Mouse (Mus musculus) kidney, embryonic 15.5 days (tissue): ENCODE measurements around the gene Arrdc5. TPM values are rescaled to one million over a fixed set of nuclear protein-coding genes. Genes with fewer than 3 reads are reported as not detected.

ENCODE experiments used
- ATAC-seq: fragments of 200-750 bp; cut with Nextera tagmentation; replicated peaks from 2 replicates; pipeline ENCODE4 v1.8.0; 2017; ENCODE audit warnings: moderate TSS enrichment; ENCODE audit not compliant: low FRiP score
- H3K27ac ChIP-seq: fragments of 300-500 bp; sonication (generic); 2 replicates; pipeline ENCODE4 v1.5.1; 2015; ENCODE audit warnings: mild to moderate bottlenecking, inconsistent platforms
- H3K27me3 ChIP-seq: fragments of 300-500 bp; sonication (generic); 2 replicates; pipeline ENCODE4 v1.6.1; 2015; ENCODE audit warnings: inconsistent platforms
- H3K36me3 ChIP-seq: fragments of 300-500 bp; sonication (generic); 2 replicates; pipeline ENCODE4 v1.6.1; 2015; ENCODE audit warnings: inconsistent platforms
- H3K4me1 ChIP-seq: fragments of 300-500 bp; sonication (generic); 2 replicates; pipeline ENCODE4 v1.6.1; 2015; ENCODE audit warnings: inconsistent platforms
- H3K4me2 ChIP-seq: fragments of 300-500 bp; sonication (generic); 2 replicates; pipeline ENCODE4 v1.6.1; 2015; ENCODE audit warnings: moderate library complexity, mild to moderate bottlenecking, inconsistent platforms
- H3K4me3 ChIP-seq: fragments of 300-500 bp; sonication (generic); replicated peaks from 2 replicates; pipeline ENCODE4 v1.5.1; 2015; ENCODE audit warnings: mild to moderate bottlenecking, inconsistent platforms
- H3K9ac ChIP-seq: fragments of 300-500 bp; sonication (generic); 2 replicates; pipeline ENCODE4 v1.6.1; 2015; ENCODE audit warnings: mild to moderate bottlenecking, inconsistent platforms
- H3K9me3 ChIP-seq: fragments of 300-500 bp; sonication (generic); replicated peaks from 2 replicates; pipeline ENCODE4 v1.6.1; 2016; ENCODE audit warnings: inconsistent platforms
- WGBS: fragments of 180-500 bp; shearing (Covaris S2); methylation state at CpG from one replicate; pipeline ENCODE4 v1.1.7; 2015; ENCODE audit warnings: mixed read lengths; 5-methylcytosine and 5-hydroxymethylcytosine counted together
- polyA plus RNA-seq: library from polyadenylated mRNA; unstranded; fragments of >200 nt; fragmentation: Nextera tagmentation; extraction: Ambion mirVana; gene quantifications from 2 replicates; pipeline ENCODE4 v1.2.1, GENCODE M21; 2015

The Arrdc5 gene
- polyA plus RNA-seq, 1 experiment from 2014 or later, result not detected

DNA sequence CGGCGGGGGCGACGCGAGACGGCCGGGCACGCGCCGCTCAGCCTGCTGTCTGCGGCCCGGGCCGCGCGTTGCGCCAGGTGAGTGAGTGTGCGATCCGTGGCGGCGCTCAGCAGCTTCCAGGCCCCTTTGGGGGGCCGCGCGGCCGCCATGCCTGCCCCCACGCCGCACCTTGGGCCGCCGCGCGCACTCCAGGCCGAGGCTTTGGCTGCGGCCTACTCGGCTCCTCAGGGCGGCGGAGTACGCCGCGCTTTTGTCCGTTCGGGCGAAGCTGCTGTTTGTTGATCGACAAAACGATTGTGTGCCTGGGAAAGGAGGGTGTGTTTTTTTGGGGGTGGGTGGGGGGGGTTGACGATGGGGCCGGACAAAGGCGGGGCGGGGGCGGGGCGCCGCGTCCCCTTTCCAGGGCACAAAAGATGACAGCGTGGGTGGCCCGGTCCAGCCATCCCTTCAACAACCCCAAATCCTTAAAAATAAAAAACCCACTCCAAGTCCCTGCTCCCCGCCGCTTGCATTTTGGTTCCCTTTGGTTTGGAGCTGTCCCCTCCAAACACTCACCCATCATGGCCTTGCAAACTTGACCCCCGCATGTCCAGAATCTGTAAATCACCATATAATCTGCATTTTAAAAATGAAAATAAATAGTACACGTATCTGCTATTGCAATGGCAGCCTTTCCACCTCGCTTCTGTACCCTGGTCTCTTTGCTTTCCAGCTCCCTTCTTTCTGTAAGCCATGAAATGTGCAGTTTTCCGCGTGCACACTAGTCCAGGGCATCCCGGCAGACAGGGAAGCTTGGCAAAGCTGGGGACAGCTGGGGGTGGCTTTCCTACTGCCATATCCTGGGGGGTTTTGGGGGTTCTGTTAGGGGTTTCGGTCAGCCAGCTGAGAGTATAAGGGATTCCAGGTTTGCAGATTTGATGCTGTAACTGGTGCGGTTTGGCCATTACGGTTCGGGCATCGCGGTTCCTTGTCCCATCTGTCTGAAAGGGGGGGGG, 26.4 kb upstream of the Arrdc5 start:
- peaks cover 27% of the 10 kb centered on the region for H3K36me3 ChIP-seq
- peak overlapping the region; percentile 96 for H3K4me3 ChIP-seq
- peak; percentile 52 for ATAC-seq
- H3K9me3 ChIP-seq, result no peaks in the 10 kb centered on the region
- peak overlapping the region; percentile 92 for H3K4me2 ChIP-seq
- WGBS, result 1% methylated on average over 67 of the region's 67 CpGs
- no peaks in the 10 kb centered on the region for H3K27me3 ChIP-seq
- peaks cover 43% of the 10 kb centered on the region for H3K4me1 ChIP-seq
- H3K9ac ChIP-seq, result peak overlapping the region; percentile 97
- H3K27ac ChIP-seq, result peak overlapping the region; percentile 96

DNA sequence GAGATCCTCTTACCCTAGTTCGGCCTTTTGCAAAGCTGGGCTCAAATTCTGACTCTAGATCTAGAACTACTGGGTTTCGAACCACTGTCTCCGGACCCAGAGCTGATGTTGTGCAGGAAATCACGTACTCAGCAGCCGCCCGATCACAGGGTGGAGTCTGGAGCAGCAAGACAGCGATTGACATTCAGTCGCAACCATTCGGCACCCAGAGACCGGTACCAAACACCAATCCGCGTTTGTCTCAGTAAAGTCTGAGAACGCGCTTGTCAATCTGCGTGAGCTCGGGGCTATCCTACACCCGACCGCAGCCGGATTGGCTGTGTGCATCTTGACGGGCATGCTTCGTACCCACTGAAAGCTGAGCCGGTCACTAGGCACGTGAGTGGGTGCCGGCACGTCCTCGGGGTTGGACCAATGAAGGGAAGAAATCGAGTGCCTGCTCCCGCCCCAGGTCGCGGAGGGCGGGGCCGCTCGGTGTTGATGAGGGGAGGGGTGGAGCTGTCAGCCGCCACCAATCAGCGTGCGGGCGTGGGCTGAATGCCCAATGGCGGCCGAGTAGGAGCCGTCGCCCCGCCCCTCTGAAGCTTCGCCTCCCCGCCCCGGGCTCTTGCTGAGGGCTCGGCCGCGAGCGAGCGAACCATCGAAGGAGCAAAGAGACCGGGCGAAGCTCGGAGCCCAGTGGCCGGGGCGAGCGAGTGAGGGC, 25.5 kb upstream of the Arrdc5 start, which contains the start of gene Kdm4b:
Kdm4b (plus strand) TSS at position 613 of the 703 bp plus-strand sequence.
- Histone ChIP-seq H3K27me3 (no peaks in the 10 kb centered on the region), H3K4me2 (peak within 1 kb of the TSS; percentile 92), H3K9ac (peak within 1 kb of the TSS; percentile 97), H3K36me3 (peaks cover 36% of the 10 kb centered on the region), H3K4me3 (peak within 1 kb of the TSS; percentile 96), H3K4me1 (peaks cover 43% of the 10 kb centered on the region), H3K27ac (peak within 1 kb of the TSS; percentile 96), H3K9me3 (no peaks in the 10 kb centered on the region)
- peak; percentile 100 for ATAC-seq
- WGBS, result under 1% methylated on average over 57 of the region's 57 CpGs

DNA sequence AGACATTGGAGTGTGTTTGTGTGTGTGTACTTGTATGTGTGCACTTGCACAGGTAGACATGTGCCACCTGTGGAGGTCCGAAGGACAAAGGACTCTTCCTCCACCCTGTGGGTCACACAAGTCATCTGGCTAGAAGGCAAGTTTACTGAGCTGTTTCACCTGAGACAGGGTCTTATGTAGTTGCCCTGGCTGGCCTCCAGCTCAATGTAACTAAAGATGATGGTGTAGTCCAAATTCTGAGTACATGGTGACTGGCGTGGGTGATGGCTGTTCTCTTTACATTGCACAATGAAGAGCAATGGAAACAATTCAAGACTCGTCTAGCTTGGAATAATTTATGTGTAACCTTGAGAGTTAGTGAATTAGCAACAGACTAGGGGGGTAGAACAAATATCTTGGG, 24.3 kb upstream of the Arrdc5 start:
- no peak for ATAC-seq
- peak overlapping the region; percentile 87; the same call in 1 of the 2 replicates for H3K27ac ChIP-seq

DNA sequence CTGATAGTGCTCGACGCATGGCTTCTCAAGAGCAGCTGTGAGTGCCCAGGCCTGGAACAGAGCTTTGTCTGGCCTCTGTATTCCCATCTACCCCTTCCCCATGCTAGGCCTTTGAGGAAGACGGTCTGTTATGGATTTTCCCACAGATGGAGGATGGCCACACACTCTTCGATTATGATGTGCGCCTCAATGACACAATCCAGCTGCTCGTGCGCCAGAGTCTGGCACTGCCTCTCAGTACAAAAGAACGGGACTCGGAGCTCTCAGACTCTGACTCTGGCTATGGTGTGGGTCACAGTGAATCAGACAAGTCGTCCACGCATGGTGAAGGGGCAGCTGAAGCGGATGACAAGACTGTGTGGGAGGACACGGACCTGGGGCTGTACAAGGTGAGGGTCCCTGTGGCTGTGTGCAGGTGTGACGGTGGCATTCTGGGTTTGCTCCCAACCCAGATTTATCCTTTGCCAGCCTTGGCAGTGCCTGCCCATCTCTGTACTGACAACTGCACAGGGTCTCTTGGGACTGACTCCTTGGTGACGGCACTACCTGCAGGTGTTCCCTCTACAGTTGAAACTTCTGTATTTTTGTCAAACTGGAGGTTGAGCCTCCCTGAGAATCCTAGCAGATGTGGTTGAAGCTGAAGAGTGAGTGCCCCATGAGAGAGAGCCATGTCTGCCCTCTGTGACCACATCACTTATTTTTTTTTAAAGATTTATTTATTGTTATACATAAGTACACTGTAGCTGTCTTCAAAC, 9.3 kb upstream of the Arrdc5 start:
- peak overlapping the region; percentile 98; the same call in 1 of the 2 replicates for H3K27ac ChIP-seq
- no peaks in the 10 kb centered on the region for H3K9me3 ChIP-seq
- 0 out of 2 replicates have a peak overlapping the region, but pooled peaks have one; percentile 7 for H3K9ac ChIP-seq
- no peak overlapping the region for H3K4me2 ChIP-seq
- H3K4me1 ChIP-seq, result peaks cover 47% of the 10 kb centered on the region
- H3K36me3 ChIP-seq, result peaks cover 90% of the 10 kb centered on the region
- H3K27me3 ChIP-seq, result no peaks in the 10 kb centered on the region
- ATAC-seq, result no peak
- H3K4me3 ChIP-seq, result no peak overlapping the region
- WGBS, result 79% methylated on average over 15 of the region's 15 CpGs

More for the DNA sequence above, 24.3 kb upstream of the Arrdc5 start:
- no peaks in the 10 kb centered on the region for H3K9me3 ChIP-seq
- H3K4me3 ChIP-seq, result no peak overlapping the region
- no peak overlapping the region for H3K9ac ChIP-seq
- H3K4me2 ChIP-seq, result no peak overlapping the region
- H3K27me3 ChIP-seq, result no peaks in the 10 kb centered on the region
- peaks cover 37% of the 10 kb centered on the region for H3K4me1 ChIP-seq
- peaks cover 47% of the 10 kb centered on the region for H3K36me3 ChIP-seq
- 61% methylated on average over 3 of the region's 3 CpGs for WGBS

DNA sequence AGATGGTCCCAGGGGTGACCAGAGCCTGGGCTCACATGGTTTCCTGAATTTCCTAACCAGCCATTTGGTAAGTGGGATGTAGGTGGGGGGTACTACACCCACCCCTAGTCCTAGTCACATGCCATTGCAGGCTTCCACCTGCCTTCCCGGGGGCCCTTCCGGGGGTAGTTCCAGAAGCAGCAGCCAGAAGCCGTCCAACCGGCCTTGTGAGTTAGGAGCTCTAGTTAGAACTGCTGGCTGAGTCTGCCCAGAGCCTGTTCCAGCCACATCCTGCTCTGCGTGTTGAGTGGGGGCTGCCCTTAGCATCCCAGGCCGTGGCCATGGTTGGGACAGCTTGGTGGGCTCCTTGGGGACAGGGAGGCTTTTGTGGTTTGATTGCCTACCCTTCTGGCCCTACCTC, 8.0 kb upstream of the Arrdc5 start:
- no peaks in the 10 kb centered on the region for H3K27me3 ChIP-seq
- no peaks in the 10 kb centered on the region for H3K9me3 ChIP-seq
- H3K4me3 ChIP-seq, result peak overlapping the region; percentile 88; the same call in 1 of the 2 replicates
- no peak overlapping the region; the same call in 1 of the 2 replicates for H3K9ac ChIP-seq
- peaks cover 53% of the 10 kb centered on the region for H3K4me1 ChIP-seq
- 42% methylated on average over 6 of the region's 6 CpGs for WGBS
- ATAC-seq, result 0 out of 2 replicates have a peak, but pooled peaks have one; percentile 13
- peaks cover 77% of the 10 kb centered on the region for H3K36me3 ChIP-seq
- no peak overlapping the region for H3K4me2 ChIP-seq
- H3K27ac ChIP-seq, result peak overlapping the region; percentile 98

DNA sequence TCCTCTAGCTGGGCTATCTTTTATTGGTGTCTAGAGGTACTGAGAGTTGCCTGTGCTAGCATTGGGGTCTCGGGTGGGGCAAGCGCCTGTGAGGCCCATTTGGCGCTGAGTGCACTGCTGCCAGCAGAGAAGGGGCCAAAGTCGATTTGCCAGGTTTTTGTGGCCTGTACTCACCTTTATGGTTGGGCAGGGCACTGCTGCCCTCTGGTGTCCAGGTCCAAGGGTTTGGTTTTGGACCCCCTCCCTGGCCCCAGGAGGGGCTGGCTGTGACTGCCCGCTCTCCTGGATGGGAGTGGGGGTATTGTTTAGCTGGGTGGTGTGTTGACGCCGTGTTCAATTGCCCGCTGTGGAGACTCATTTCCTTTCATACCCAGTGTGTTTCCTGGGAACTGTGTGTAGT, 5.7 kb upstream of the Arrdc5 start:
- ATAC-seq, result no peak
- peak overlapping the region; percentile 99 for H3K4me2 ChIP-seq
- H3K36me3 ChIP-seq, result peaks cover 54% of the 10 kb centered on the region
- peak overlapping the region; percentile 88 for H3K4me3 ChIP-seq
- peak overlapping the region; percentile 98 for H3K27ac ChIP-seq
- no peaks in the 10 kb centered on the region for H3K9me3 ChIP-seq
- peaks cover 66% of the 10 kb centered on the region for H3K4me1 ChIP-seq
- no peaks in the 10 kb centered on the region for H3K27me3 ChIP-seq
- WGBS, result 38% methylated on average over 8 of the region's 8 CpGs
- peak overlapping the region; percentile 79 for H3K9ac ChIP-seq

DNA sequence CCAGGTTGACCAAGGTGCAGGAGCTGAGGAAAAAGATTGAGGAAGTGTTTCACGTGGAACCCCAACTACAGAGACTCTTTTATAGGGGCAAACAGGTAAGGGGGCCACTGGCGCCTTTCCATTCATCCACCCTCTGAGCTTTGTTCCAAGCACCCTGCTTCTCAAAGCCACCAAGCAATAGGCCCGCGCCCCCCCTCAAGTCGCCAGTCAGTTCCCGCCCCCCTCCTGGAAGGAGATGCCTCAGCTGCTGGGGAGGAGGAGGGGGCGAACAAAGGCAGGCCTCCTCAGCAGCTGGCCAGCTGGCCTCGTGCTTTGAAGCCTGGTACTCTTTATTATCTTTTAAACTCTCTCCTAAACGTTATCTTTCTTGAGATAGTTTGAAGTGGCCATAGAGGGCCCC, 5.1 kb upstream of the Arrdc5 start:
- Histone ChIP-seq H3K27me3 (no peaks in the 10 kb centered on the region), H3K4me2 (peak overlapping the region; percentile 99), H3K27ac (peak overlapping the region; percentile 98), H3K9ac (peak overlapping the region; percentile 79), H3K4me3 (peak overlapping the region; percentile 88), H3K36me3 (peaks cover 47% of the 10 kb centered on the region), H3K4me1 (peaks cover 66% of the 10 kb centered on the region), H3K9me3 (no peaks in the 10 kb centered on the region)
- ATAC-seq, result no peak
- WGBS, result 13% methylated on average over 9 of the region's 9 CpGs

DNA sequence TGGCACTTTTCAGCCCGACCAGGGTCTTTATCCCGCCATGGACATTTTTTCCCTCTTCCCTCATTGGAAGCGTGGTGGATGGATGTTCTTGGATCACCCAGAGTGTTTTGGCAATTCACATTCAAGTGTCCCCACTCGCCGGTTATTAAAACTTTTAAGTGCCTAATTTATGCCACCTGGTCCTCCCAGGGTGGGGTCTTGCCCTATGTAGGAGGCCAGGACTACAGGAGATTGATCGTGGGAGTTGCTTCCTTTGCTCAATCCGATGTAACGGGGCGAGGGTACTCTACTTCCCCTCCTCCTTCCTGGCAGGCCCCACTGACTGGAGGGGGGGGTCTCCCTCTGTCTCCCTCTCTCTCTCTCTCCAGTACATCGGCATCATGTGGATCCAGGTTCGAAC, 4.6 kb upstream of the Arrdc5 start:
- H3K4me2 ChIP-seq, result peak overlapping the region; percentile 99
- H3K27me3 ChIP-seq, result no peaks in the 10 kb centered on the region
- peaks cover 66% of the 10 kb centered on the region for H3K4me1 ChIP-seq
- H3K4me3 ChIP-seq, result peak overlapping the region; percentile 88
- H3K36me3 ChIP-seq, result peaks cover 43% of the 10 kb centered on the region
- H3K9ac ChIP-seq, result peak overlapping the region; percentile 79
- ATAC-seq, result no peak
- 3% methylated on average over 11 of the region's 11 CpGs for WGBS
- H3K27ac ChIP-seq, result peak overlapping the region; percentile 98
- H3K9me3 ChIP-seq, result no peaks in the 10 kb centered on the region

DNA sequence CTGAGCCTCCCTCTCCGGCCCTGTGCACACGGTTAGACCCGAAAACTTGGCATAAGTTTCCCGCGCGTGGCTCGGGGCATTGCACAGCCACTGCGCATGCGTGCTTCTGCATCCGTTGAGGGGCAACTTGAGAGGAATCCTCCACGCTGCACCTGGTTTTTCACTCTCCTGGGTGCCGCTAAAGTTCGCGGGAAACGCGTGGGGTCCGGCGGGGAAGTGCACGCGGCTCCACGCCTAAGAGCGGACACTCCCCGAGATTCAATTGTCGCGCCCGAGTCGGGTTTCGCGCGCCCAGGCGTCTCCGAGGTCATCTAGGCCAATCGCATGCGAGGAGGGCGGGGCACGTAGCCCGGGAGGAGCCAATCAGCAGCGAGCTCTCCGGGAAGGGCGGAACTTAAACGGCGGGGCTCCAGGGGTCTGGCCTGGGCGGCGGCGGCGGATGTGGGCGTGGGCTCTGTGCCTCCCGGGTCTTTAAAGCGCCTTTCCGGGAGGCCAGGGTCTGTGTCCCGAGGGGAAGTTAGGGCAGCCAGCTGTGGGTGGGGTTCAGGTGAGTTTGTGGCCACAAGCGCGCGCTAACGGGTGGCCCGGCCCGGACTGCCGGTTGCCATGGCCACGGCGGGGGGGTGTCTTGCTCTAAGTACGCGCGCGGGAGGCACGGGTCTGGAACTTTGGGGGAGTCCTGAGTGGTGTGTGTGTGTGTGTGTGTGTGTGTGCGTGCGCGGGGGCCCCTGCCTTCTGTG, 3.9 kb upstream of the Arrdc5 start:
- no peaks in the 10 kb centered on the region for H3K27me3 ChIP-seq
- no peaks in the 10 kb centered on the region for H3K9me3 ChIP-seq
- peaks cover 36% of the 10 kb centered on the region for H3K36me3 ChIP-seq
- under 1% methylated on average over 68 of the region's 68 CpGs for WGBS
- H3K9ac ChIP-seq, result peak overlapping the region; percentile 79
- peak; percentile 85 for ATAC-seq
- H3K4me2 ChIP-seq, result peak overlapping the region; percentile 99
- peak overlapping the region; percentile 88 for H3K4me3 ChIP-seq
- peaks cover 65% of the 10 kb centered on the region for H3K4me1 ChIP-seq
- peak overlapping the region; percentile 98 for H3K27ac ChIP-seq

DNA sequence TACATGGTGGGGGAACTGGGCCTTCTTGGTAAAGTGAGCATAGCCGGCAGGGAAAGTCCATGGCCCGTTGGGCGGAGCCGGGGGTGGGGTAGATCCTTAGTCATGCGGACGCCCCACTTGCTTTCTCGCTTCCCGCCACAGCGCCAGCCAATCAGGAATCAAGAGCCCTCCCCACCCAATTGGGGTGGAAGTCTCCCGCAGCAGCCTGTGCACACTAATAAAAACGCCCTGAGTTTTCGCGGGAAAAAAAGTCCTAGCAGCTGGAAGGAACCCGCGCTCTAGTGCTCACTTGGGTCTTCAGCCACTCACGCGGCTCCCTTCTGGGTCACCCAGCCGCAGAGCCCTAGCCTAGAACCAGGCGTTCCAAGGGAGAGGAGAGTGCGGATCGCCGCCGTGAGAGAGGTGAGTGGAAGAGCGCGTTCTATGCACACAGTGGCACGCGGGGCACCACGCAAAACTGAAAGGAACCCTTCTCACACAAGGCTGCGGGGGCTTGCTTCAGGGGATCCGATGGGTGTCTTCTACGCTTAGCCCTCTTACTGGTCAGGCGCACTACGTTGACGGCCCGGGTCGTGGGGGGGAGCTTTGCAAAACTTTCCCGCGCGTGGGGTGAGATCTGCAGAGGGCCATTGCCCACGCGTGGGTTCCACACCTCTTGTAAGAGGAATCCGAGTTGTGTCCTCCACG, 3.2 kb upstream of the Arrdc5 start, which contains the start of gene Uhrf1:
Uhrf1 (plus strand) TSS at position 162 of the 687 bp plus-strand sequence.
- H3K27ac ChIP-seq, result peak within 1 kb of the TSS; percentile 98
- peak within 1 kb of the TSS; percentile 79 for H3K9ac ChIP-seq
- peak within 1 kb of the TSS; percentile 99 for H3K4me2 ChIP-seq
- peaks cover 58% of the 10 kb centered on the region for H3K4me1 ChIP-seq
- H3K27me3 ChIP-seq, result no peaks in the 10 kb centered on the region
- peak within 1 kb of the TSS; percentile 88 for H3K4me3 ChIP-seq
- ATAC-seq, result peak; percentile 84
- WGBS, result under 1% methylated on average over 43 of the region's 43 CpGs
- peaks cover 29% of the 10 kb centered on the region for H3K36me3 ChIP-seq
- no peaks in the 10 kb centered on the region for H3K9me3 ChIP-seq
